Mouse (Mus musculus) kidney, adult 2 months (tissue): Measurements from ENCODE around the gene Slc9a6.

Source experiments
- CTCF ChIP-seq: fragments of 200-500 bp; conservative IDR thresholded peaks from 2 replicates; pipeline ENCODE4 v1.5.1; 2011; ENCODE audit warnings: low read depth, mild to moderate bottlenecking, control low read depth, low read length, moderate library complexity, mixed read lengths; ENCODE audit not compliant: insufficient read depth, insufficient read length
- POLR2A ChIP-seq: fragments of 200-500 bp; IDR thresholded peaks from one replicate; pipeline ENCODE4 v1.6.1; 2011; ENCODE audit warnings: low read depth, low read length, control low read depth

- no peak for TF ChIP-seq POLR2A
- TF ChIP-seq CTCF, result no peak
Observed at GRCm38 (mm10) chrX:56606536-56606935, 3.0 kb upstream of the Slc9a6 start.
